Mouse (Mus musculus): ENCODE results near the gene Pitpnc1.
"Not testable (repeated sequence)": the region's sequence is repeated elsewhere in the genome, so short reads cannot be mapped to it uniquely, and the experiment has no call there.

Pitpnc1 gene

GRCm38 (mm10) chr11:107470521-107471041, at the start of gene Pitpnc1:
Gene Pitpnc1 (minus strand): TSS chr11:107470699.
- in situ Hi-C loops (cut with MboI; ENCODE audit: unreplicated experiment in 2 of 2) = loop anchor here (5.0 to 10.0 kb wide), 4 partner anchors 83 to 366 kb away; no protein-coding TSS in a partner anchor

- in situ Hi-C loops (cut with MboI; ENCODE audit: unreplicated experiment in 2 of 2) = no loop called here
These were observed 48.3 kb upstream of the Pitpnc1 start for GRCm38 (mm10) chr11:107518645-107519429.

DNA sequence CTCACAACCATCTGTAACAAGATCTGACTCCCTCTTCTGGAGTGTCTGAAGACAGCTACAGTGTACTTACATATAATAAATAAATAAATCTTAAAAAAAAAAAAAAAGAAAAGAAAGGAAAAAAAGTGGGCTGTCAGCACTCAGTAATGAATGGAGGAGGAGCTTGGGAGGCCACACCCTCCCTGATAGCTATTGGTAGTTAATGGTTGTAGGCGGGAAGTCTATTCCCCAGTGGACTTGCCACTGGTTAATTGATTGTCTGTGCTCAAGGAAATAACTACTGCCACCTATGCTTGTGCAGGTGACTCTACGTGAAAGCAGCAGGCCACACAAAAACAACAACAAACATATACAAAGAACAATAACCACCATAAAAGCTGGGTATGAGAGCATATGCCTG, 45.9 kb upstream of the Pitpnc1 start:
- in situ Hi-C loops (cut with MboI; ENCODE audit: unreplicated experiment in 2 of 2) = no loop called here

GRCm38 (mm10) chr11:107513047-107513446, 42.5 kb upstream of the Pitpnc1 start:
- in situ Hi-C loops (cut with MboI; ENCODE audit: unreplicated experiment in 2 of 2) = loop anchor here (5.0 kb wide), 2 partner anchors 344 to 479 kb away; no protein-coding TSS in a partner anchor

GRCm38 (mm10) chr11:107511954-107512353, 41.5 kb upstream of the Pitpnc1 start:
- in situ Hi-C loops (cut with MboI; ENCODE audit: unreplicated experiment in 2 of 2) = loop anchor here (5.0 kb wide), 2 partner anchors 345 to 480 kb away; no protein-coding TSS in a partner anchor

DNA sequence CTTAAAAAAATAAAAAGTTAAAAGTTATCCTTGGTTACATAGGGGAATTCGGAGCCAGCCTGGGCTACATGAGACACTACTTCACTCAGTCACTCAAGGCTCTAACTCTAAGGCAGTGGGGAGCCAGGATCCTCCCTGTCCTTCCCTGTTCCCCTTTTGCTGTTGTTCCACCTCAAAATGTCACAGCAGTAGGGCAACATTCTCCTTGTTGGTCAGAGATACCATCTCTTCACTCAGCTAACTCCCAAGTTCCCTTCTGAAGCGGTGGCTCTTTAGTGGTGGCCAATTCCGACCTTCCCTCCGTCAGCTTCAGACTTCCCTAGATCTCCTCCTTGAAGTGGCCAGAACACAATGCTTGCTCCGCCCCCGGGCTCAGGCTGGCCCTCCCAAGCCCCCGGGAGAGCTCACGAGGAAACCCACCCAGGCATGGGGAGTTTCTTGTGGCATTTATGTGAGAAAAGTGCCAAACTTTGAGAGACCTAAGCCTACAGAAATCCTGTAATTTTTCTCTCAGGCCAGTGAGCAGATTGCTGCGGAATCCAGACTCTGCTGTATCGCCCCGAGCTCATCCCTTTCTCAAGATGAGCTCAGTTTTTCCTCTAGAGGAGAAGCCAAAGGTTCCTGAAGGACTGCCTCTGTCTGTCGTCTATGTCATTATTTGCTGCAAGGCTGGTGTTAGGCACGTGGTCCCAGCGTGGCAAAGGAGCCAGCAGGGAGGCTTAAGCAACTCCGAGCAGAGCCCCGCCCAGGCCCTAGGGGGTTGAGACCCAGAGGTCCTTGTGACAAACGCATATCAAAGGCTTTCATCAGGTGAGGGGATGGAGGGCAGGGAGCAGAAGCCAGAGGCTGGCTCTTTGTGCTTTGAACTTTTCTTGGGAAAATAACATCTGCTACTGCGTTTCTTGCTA, 40.1 kb upstream of the Pitpnc1 start:
- in situ Hi-C loops (cut with MboI; ENCODE audit: unreplicated experiment in 2 of 2) = loop anchor here (5.0 kb wide), 2 partner anchors 347 to 482 kb away; no protein-coding TSS in a partner anchor

GRCm38 (mm10) chr11:107509631-107510338, 39.3 kb upstream of the Pitpnc1 start:
- in situ Hi-C loops (cut with MboI; ENCODE audit: unreplicated experiment in 2 of 2) = loop anchor here (5.0 kb wide), 2 partner anchors 348 to 483 kb away; no protein-coding TSS in a partner anchor

DNA sequence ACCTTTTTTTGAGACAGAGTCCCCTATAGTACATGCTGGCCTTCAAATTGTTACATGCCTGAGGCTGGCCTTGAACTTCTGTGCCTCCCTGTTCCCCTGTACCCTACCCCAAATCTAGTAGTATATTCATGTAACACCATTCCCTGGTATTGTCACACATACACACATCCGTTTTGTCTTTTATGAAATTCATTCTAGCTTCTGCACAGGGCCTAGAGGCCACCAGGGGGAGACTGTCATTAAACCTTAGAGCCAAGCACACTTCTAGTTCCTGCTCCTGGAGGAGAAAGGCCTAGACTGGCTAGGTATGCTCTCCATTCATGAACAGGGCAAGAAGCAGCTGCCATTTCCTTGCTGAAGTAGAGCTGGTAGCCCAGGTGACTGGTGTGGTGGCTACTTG, 35.8 kb upstream of the Pitpnc1 start:
- in situ Hi-C loops (cut with MboI; ENCODE audit: unreplicated experiment in 2 of 2) = no loop called here

DNA sequence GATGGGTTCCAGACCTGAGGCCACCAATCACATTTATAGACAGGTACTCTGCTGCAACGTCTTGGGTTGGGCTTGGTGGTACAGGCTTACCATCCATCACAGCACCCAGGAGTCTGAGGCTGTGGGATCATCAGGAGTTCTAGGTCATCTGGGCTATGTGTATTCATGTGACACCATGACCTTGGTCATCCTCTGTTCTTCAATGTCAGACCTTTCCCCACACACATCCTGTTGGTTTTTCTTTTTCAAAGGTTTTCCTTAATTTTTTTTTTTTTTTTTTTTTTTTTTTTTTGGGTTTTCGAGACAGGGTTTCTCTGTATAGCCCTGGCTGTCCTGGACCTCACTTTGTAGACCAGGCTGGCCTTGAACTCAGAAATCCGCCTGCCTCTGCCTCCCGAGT, 33.9 kb upstream of the Pitpnc1 start:
- in situ Hi-C loops (cut with MboI; ENCODE audit: unreplicated experiment in 2 of 2) = not testable (repeated sequence)

DNA sequence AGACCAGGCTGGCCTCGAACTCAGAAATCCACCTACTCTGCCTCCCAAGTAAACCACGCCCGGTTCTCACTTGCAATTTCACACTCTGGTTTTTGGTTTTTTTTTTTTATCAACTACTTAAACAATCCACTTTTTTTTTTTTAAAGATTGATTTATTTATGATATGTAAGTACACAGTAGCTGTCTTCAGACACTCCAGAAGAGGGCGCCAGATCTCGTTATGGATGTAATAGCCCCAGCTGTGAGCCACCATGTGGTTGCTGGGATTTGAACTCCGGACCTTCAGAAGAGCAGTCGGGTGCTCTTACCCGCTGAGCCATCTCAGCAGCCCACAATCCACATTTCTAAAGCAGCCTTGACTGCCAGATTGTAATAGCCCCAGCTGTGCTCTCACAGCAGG, 32.3 kb upstream of the Pitpnc1 start:
- in situ Hi-C loops (cut with MboI; ENCODE audit: unreplicated experiment in 2 of 2) = no loop called here

GRCm38 (mm10) chr11:107484341-107484740, 13.8 kb upstream of the Pitpnc1 start:
- in situ Hi-C loops (cut with MboI; ENCODE audit: unreplicated experiment in 2 of 2) = no loop called here

DNA sequence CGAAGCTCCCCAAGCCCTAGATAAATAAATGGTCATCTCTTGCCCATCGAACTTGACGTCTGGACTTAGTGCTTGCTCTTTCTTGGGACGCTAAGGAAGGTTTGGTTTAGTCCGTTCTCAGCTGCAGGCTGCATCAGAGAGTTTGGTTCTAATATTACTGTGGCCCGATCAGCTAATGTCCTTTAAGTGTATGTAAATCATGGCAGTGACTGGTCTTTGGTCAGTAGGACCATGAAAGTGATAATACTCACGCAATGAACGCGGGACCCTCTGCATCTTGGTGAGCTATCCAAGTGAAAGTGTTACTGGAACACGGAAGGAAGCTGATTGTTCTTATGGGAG, 9.3 kb upstream of the Pitpnc1 start:
- in situ Hi-C loops (cut with MboI; ENCODE audit: unreplicated experiment in 2 of 2) = loop anchor here in 1 of 2 experiments (10.0 kb wide), 1 partner anchor 375 kb away; no protein-coding TSS in a partner anchor

- in situ Hi-C loops (cut with MboI; ENCODE audit: unreplicated experiment in 2 of 2) = loop anchor here in 1 of 2 experiments (10.0 kb wide), 1 partner anchor 374 kb away; no protein-coding TSS in a partner anchor
These were observed 8.8 kb upstream of the Pitpnc1 start, which contains the start of gene Psmd12 for GRCm38 (mm10) chr11:107479053-107479861. Gene Psmd12 (plus strand): TSS chr11:107479484.

DNA sequence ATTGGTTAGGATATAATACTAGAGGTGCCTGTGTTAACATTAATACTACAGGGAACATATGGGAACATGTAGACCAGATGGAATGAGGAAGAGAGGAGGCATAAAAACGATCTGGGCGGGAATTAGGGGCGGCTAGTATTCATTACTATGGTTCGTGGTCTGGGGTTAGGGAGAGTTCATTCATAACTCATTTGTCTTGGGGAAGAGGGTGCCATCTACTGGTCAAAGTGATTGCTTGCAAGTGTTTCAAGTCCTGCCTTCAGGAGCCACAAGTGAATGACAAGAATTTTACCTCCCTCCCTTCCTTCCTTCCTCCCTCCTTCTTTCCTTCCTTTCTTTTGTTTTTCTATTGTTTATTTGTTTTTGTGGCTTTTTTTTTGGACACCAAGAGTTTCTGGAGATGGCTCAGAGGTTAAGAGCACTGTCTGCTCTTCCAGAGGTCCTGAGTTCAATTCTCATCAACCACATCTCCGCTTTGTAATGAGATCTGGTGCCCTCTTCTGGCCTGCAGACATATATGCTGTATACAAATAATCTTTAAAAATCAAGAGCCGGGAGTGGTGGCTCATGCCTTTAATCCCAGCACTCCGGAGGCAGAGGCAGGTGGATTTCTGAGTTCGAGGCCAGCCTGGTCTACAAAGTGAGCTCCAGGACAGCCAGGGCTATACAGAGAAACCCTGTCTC, 2.8 kb upstream of the Pitpnc1 start:
- in situ Hi-C loops (cut with MboI; ENCODE audit: unreplicated experiment in 2 of 2) = loop anchor here (5.0 to 10.0 kb wide), 4 partner anchors 86 to 368 kb away; no protein-coding TSS in a partner anchor

DNA sequence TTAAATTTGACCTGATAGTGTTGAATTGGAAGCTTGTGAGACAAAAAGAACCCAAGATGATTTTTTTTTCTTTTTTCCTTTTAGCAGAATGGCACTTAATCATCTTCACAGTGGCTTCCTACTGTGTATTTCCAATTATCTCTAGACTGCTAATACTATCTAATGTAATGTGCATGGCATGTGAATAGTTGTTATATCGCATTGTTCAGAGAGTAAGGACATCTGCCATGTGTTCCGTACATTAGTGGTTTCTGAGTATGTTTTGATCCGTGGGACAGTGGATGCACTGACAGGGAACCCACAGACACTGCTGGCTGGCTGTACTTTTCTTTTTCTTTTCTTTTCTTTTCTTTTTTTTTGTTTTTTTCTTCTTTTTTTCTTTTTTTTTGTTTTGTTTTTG, 1.8 kb upstream of the Pitpnc1 start:
- in situ Hi-C loops (cut with MboI; ENCODE audit: unreplicated experiment in 2 of 2) = loop anchor here (5.0 to 10.0 kb wide), 4 partner anchors 85 to 368 kb away; no protein-coding TSS in a partner anchor

DNA sequence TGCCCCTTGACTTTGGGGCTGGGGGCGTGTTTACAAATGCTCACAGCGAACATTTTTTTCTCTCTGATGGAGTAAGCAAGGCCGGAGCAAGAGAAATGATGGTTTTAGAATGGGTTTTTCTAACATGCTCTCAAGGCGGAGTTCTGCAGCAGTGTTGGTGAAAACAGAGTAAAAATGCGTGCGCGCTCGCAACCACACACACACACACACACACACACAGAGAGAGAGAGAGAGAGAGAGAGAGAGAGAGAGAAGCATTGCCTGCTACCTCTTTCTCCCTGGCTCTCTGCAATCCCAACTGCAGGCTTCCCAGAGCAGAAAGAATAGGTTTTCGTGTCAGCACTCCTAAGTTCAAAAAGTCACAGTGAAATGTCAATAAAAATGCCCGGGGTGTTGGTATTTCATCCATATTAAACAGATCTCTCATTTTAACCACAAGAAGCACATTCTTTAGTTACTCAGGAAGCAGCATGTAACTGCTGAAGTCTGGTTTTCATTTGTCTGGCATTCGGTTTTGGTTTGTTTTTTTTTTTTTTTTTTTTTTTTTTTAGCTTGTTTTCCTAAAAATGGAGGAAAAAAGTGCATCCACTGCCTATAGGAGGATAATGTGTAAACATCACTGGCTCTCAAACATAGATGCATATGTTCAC, 697 bp upstream of the Pitpnc1 start:
- in situ Hi-C loops (cut with MboI; ENCODE audit: unreplicated experiment in 2 of 2) = loop anchor here (5.0 to 10.0 kb wide), 4 partner anchors 84 to 366 kb away; no protein-coding TSS in a partner anchor

- in situ Hi-C loops (cut with MboI; ENCODE audit: unreplicated experiment in 2 of 2) = loop anchor here (5.0 to 10.0 kb wide), 4 partner anchors 82 to 365 kb away; no protein-coding TSS in a partner anchor
These were observed 752 bp downstream of the Pitpnc1 start for GRCm38 (mm10) chr11:107469523-107470371.
